22 mouse cellular contexts compared by ENCODE assay signal in the genomic region with DNA sequence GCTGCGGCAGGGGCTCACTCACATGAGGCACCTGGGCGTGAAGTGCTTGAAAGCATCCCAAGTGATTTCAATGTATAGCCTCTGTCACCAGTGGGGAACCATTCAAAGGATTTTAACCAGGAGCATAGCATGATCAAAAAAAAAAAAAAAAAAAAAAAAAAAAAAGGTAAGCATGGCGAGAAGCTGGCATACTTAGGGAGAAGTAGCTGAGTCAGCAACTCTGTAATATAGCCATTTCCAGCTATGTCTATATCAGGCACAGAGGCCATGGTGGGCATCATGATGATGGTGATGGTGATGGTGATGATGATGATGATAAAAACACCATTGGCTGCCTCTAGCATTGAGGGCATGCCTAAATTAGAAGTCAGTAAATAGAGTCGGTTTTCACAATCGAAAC.
"Had no signal": no experiment of that assay in that cellular context is flagged by ENCODE, and none has a peak within 500 bp of the region (broad histone marks: within the 10 kb centered on the region; RNA-seq: fewer than 3 reads in every experiment).

No protein-coding gene starts in this region.

- H3K27ac ChIP-seq: heart, adult 2 months; heart, embryonic 13.5 days; heart, embryonic 15.5 days; hindbrain, embryonic 13.5 days; hindbrain, embryonic 15.5 days; hindbrain, postnatal 0 days; kidney, embryonic 15.5 days; kidney, postnatal 0 days; limb, embryonic 13.5 days; limb, embryonic 15.5 days; liver, embryonic 13.5 days; liver, embryonic 15.5 days had no signal

- H3K4me3 ChIP-seq: heart, adult 2 months; heart, embryonic 13.5 days; heart, embryonic 15.5 days; hindbrain, embryonic 13.5 days; hindbrain, embryonic 15.5 days; kidney, embryonic 15.5 days; limb, embryonic 13.5 days; limb, embryonic 15.5 days; liver, embryonic 13.5 days; liver, embryonic 15.5 days had no signal

- H3K36me3 ChIP-seq: heart, embryonic 13.5 days; heart, embryonic 15.5 days; hindbrain, embryonic 13.5 days; hindbrain, embryonic 15.5 days; kidney, embryonic 15.5 days; limb, embryonic 13.5 days; limb, embryonic 15.5 days; liver, embryonic 13.5 days; liver, embryonic 15.5 days had no signal

- H3K4me1 ChIP-seq: heart, embryonic 13.5 days; heart, embryonic 15.5 days; kidney, embryonic 15.5 days; limb, embryonic 15.5 days; liver, embryonic 13.5 days; liver, embryonic 15.5 days had no signal

- H3K9ac ChIP-seq: heart, embryonic 13.5 days; heart, embryonic 15.5 days; hindbrain, embryonic 13.5 days; hindbrain, embryonic 15.5 days; kidney, embryonic 15.5 days; limb, embryonic 13.5 days; limb, embryonic 15.5 days; liver, embryonic 13.5 days; liver, embryonic 15.5 days had no signal

- H3K9me3 ChIP-seq: heart, embryonic 13.5 days; heart, embryonic 15.5 days; hindbrain, embryonic 13.5 days; hindbrain, embryonic 15.5 days; kidney, embryonic 15.5 days; limb, embryonic 13.5 days; limb, embryonic 15.5 days; liver, embryonic 13.5 days; liver, embryonic 15.5 days had no signal

- DNase-seq: gastrocnemius, postnatal 36 days; heart, adult 2 months; heart, postnatal 14 days; heart, postnatal 36 days; kidney, adult 11 months; kidney, adult 2 months; kidney, adult 9 months; kidney, postnatal 14 days; kidney, postnatal 36 days; layer of hippocampus, adult 9-11 months; layer of hippocampus, postnatal 36 days; liver, embryonic 13.5 days had no signal
